Mouse (Mus musculus) heart, embryonic 11.5 days (tissue): Measurements from ENCODE around the gene Siglec1. TPM values are rescaled to one million over a fixed set of nuclear protein-coding genes. Genes with fewer than 3 reads are reported as not detected.
A peak's percentile ranks its signal among the peaks of the same experiment; 100 is the strongest.
"Not testable (repeated sequence)": the region's sequence is repeated elsewhere in the genome, so short reads cannot be mapped to it uniquely, and the experiment has no call there.

Experiments used
- ATAC-seq: fragments of 200-750 bp; cut with Nextera tagmentation; replicated peaks from 2 replicates; pipeline ENCODE4 v1.8.0; 2017; ENCODE audit warnings: moderate library complexity; ENCODE audit not compliant: insufficient number of reproducible peaks, low FRiP score, low TSS enrichment
- H3K27ac ChIP-seq: fragments of 300-500 bp; sonication (generic); 2 replicates; pipeline ENCODE4 v1.5.1; 2014; ENCODE audit warnings: mild to moderate bottlenecking, low read depth, low read length
- H3K27me3 ChIP-seq: fragments of 300-500 bp; sonication (generic); 2 replicates; pipeline ENCODE4 v1.6.1; 2014; ENCODE audit warnings: mild to moderate bottlenecking, low read length, mixed read lengths; ENCODE audit not compliant: control insufficient read depth, insufficient read depth
- H3K36me3 ChIP-seq: fragments of 300-500 bp; sonication (generic); 2 replicates; pipeline ENCODE4 v1.6.1; 2014; ENCODE audit warnings: mild to moderate bottlenecking, low read length, moderate library complexity, mixed read lengths; ENCODE audit not compliant: control insufficient read depth, insufficient read depth
- H3K4me1 ChIP-seq: fragments of 300-500 bp; sonication (generic); 2 replicates; pipeline ENCODE4 v1.6.1; 2014; ENCODE audit warnings: low read length; ENCODE audit not compliant: control insufficient read depth, insufficient read depth
- H3K4me2 ChIP-seq: fragments of 300-500 bp; sonication (generic); 2 replicates; pipeline ENCODE4 v1.6.1; 2014; ENCODE audit warnings: mild to moderate bottlenecking, moderate library complexity
- H3K4me3 ChIP-seq: fragments of 300-500 bp; sonication (generic); 2 replicates; pipeline ENCODE4 v1.5.1; 2014; ENCODE audit warnings: low read depth, low read length
- H3K9ac ChIP-seq: fragments of 300-500 bp; sonication (generic); 2 replicates; pipeline ENCODE4 v1.6.1; 2014; ENCODE audit warnings: mild to moderate bottlenecking, low read depth, low read length, moderate library complexity
- H3K9me3 ChIP-seq: fragments of 300-500 bp; sonication (generic); replicated peaks from 2 replicates; pipeline ENCODE4 v1.6.1; 2016; ENCODE audit warnings: low read length; ENCODE audit not compliant: control insufficient read depth
- WGBS: fragments of 180-500 bp; shearing (Covaris S2); extraction: QIAGEN DNeasy Blood & Tissue Kit; methylation state at CpG from one replicate; pipeline ENCODE4 v1.1.7; 2014; ENCODE audit not compliant: insufficient replicate concordance; 5-methylcytosine and 5-hydroxymethylcytosine counted together
- polyA plus RNA-seq: library from polyadenylated mRNA; unstranded; fragments of >200 nt; fragmentation: Nextera tagmentation; extraction: Ambion mirVana; gene quantifications from 2 replicates; pipeline ENCODE4 v1.2.1, GENCODE M21; 2014

Siglec1 gene
- polyA plus RNA-seq, 1 experiment from 2014 or later = 0.16 TPM

- H3K36me3 ChIP-seq = no peaks in the 10 kb centered on the region
- peaks cover 45% of the 10 kb centered on the region for H3K27me3 ChIP-seq
- H3K4me3 ChIP-seq = no peak overlapping the region
- no peak overlapping the region for H3K9ac ChIP-seq
- ATAC-seq = no peak
- H3K4me2 ChIP-seq = no peak overlapping the region
- no peak overlapping the region for H3K27ac ChIP-seq
- H3K4me1 ChIP-seq = peaks cover 11% of the 10 kb centered on the region; the same call in 1 of the 2 replicates
- WGBS = 90% methylated on average over 6 of the region's 6 CpGs
- 0 out of 2 replicates have a peak, but pooled peaks cover 5% of the 10 kb centered on the region for H3K9me3 ChIP-seq
Measured at GRCm38 (mm10) chr2:131038197-131038596, 48.4 kb downstream of the Siglec1 start.

- no peak overlapping the region for H3K4me3 ChIP-seq
- no peak overlapping the region for H3K9ac ChIP-seq
- H3K4me2 ChIP-seq = no peak overlapping the region
- ATAC-seq = no peak
- no peak overlapping the region for H3K27ac ChIP-seq
- 47% methylated on average over 17 of the region's 17 CpGs for WGBS
- H3K36me3 ChIP-seq = no peaks in the 10 kb centered on the region
- H3K27me3 ChIP-seq = peaks cover 38% of the 10 kb centered on the region
- H3K4me1 ChIP-seq = peaks cover 11% of the 10 kb centered on the region; the same call in 1 of the 2 replicates
- 0 out of 2 replicates have a peak, but pooled peaks cover 5% of the 10 kb centered on the region for H3K9me3 ChIP-seq
Measured at GRCm38 (mm10) chr2:131037226-131037990, 49.2 kb downstream of the Siglec1 start.

GRCm38 (mm10) chr2:131036757-131037156 lies 49.8 kb downstream of the Siglec1 start:
- no peak overlapping the region for H3K27ac ChIP-seq
- peaks cover 31% of the 10 kb centered on the region for H3K27me3 ChIP-seq
- H3K4me2 ChIP-seq = no peak overlapping the region
- 0 out of 2 replicates have a peak, but pooled peaks cover 5% of the 10 kb centered on the region for H3K9me3 ChIP-seq
- H3K9ac ChIP-seq = no peak overlapping the region
- peaks cover 10% of the 10 kb centered on the region; the same call in 1 of the 2 replicates for H3K4me1 ChIP-seq
- no peak for ATAC-seq
- no peak overlapping the region for H3K4me3 ChIP-seq
- no peaks in the 10 kb centered on the region for H3K36me3 ChIP-seq

GRCm38 (mm10) chr2:131036343-131036742 lies 50.2 kb downstream of the Siglec1 start:
- Histone ChIP-seq H3K4me3 (no peak overlapping the region), H3K4me2 (no peak overlapping the region), H3K27me3 (peaks cover 27% of the 10 kb centered on the region), H3K4me1 (peaks cover 5% of the 10 kb centered on the region; the same call in 1 of the 2 replicates), H3K27ac (no peak overlapping the region), H3K9ac (no peak overlapping the region), H3K36me3 (no peaks in the 10 kb centered on the region), H3K9me3 (0 out of 2 replicates have a peak, but pooled peaks cover 5% of the 10 kb centered on the region)
- no peak for ATAC-seq
- 89% methylated on average over 2 of the region's 2 CpGs for WGBS

- not testable (repeated sequence) for H3K9me3 ChIP-seq, H3K36me3 ChIP-seq, H3K27ac ChIP-seq, ATAC-seq, H3K4me1 ChIP-seq, H3K27me3 ChIP-seq, H3K4me3 ChIP-seq, H3K9ac ChIP-seq, H3K4me2 ChIP-seq
- WGBS = 14% methylated on average over 1 of the region's 1 CpGs
Measured at GRCm38 (mm10) chr2:131031406-131031805, 55.2 kb downstream of the Siglec1 start.

- peaks cover 2% of the 10 kb centered on the region; the same call in 1 of the 2 replicates for H3K36me3 ChIP-seq
- H3K27me3 ChIP-seq = no peaks in the 10 kb centered on the region
- 0 out of 2 replicates have a peak, but pooled peaks cover 5% of the 10 kb centered on the region for H3K9me3 ChIP-seq
- H3K9ac ChIP-seq = no peak overlapping the region
- H3K4me3 ChIP-seq = no peak overlapping the region
- peaks cover 4% of the 10 kb centered on the region for H3K4me1 ChIP-seq
- WGBS = 79% methylated on average over 1 of the region's 1 CpGs
- no peak for ATAC-seq
- H3K27ac ChIP-seq = no peak overlapping the region
- H3K4me2 ChIP-seq = no peak overlapping the region
Measured at GRCm38 (mm10) chr2:131030998-131031397, 55.6 kb downstream of the Siglec1 start.

- ATAC-seq = no peak
- H3K4me3 ChIP-seq = no peak overlapping the region
- no peak overlapping the region for H3K4me2 ChIP-seq
- no peaks in the 10 kb centered on the region for H3K27me3 ChIP-seq
- 0 out of 2 replicates have a peak, but pooled peaks cover 5% of the 10 kb centered on the region for H3K9me3 ChIP-seq
- H3K9ac ChIP-seq = no peak overlapping the region
- no peak overlapping the region for H3K27ac ChIP-seq
- peaks cover 2% of the 10 kb centered on the region; the same call in 1 of the 2 replicates for H3K36me3 ChIP-seq
- H3K4me1 ChIP-seq = peaks cover 4% of the 10 kb centered on the region
- WGBS = 85% methylated on average over 2 of the region's 2 CpGs
Measured at GRCm38 (mm10) chr2:131030561-131030960, 56.0 kb downstream of the Siglec1 start.

GRCm38 (mm10) chr2:131029065-131029935 lies 57.3 kb downstream of the Siglec1 start:
- Histone ChIP-seq H3K27me3 (no peaks in the 10 kb centered on the region), H3K27ac (peak overlapping the region; percentile 72), H3K4me3 (no peak overlapping the region), H3K4me2 (no peak overlapping the region), H3K4me1 (peaks cover 4% of the 10 kb centered on the region), H3K36me3 (peaks cover 2% of the 10 kb centered on the region; the same call in 1 of the 2 replicates), H3K9me3 (0 out of 2 replicates have a peak, but pooled peaks cover 5% of the 10 kb centered on the region), H3K9ac (no peak overlapping the region)
- peak; percentile 55; the same call in 1 of the 2 replicates for ATAC-seq
- 50% methylated on average over 9 of the region's 9 CpGs for WGBS
